Mouse (Mus musculus) CH12.LX (cell line): ENCODE results near the gene Hamp. TPM values are rescaled to one million over a fixed set of nuclear protein-coding genes. Genes with fewer than 3 reads are reported as not detected.
A peak's percentile ranks its signal among the peaks of the same experiment; 100 is the strongest.

Experiments used
- DNase-seq: peaks from one replicate; pipeline ENCODE4 v3.0.0-alpha.2; 2013; ENCODE audit errors: extremely low read depth
- H3K27ac ChIP-seq: 2 replicates; pipeline ENCODE4 v1.5.1; 2012; ENCODE audit warnings: low read depth, mild to moderate bottlenecking, control low read depth, moderate library complexity; ENCODE audit not compliant: insufficient read depth
- H3K27me3 ChIP-seq: replicated peaks from 2 replicates; pipeline ENCODE3; 2012; ENCODE audit warnings: inconsistent platforms
- H3K36me3 ChIP-seq, 2 experiments: replicated peaks in 1 of 2; 2 replicates each; pipeline versions ENCODE3 to v1.6.1; 2012; ENCODE audit warnings: inconsistent platforms in 1 of 2, low read length in 1 of 2, mild to moderate bottlenecking in 1 of 2, mixed read lengths in 1 of 2, moderate library complexity in 1 of 2; ENCODE audit not compliant: control insufficient read depth in 1 of 2, insufficient read depth in 1 of 2
- H3K4me1 ChIP-seq, 2 experiments: 2 replicates each; pipeline ENCODE4 v1.6.1; 2012; ENCODE audit warnings: inconsistent platforms in 1 of 2, moderate library complexity in 1 of 2; ENCODE audit not compliant: insufficient read depth in 2 of 2, control insufficient read depth in 1 of 2
- H3K4me2 ChIP-seq: 2 replicates; pipeline ENCODE4 v1.6.1; 2012; ENCODE audit warnings: low read depth, mild to moderate bottlenecking, control low read depth; ENCODE audit not compliant: poor library complexity, insufficient read depth, severe bottlenecking
- H3K4me3 ChIP-seq, 3 experiments: fragments of 150-350 bp in 1 of 3; sonication (generic) in 1 of 3; replicated peaks in 1 of 3; 2 replicates each; pipeline versions ENCODE3 to v1.5.1; 2011 to 2012; ENCODE audit warnings: low read depth in 2 of 3, low read length in 2 of 3, mild to moderate bottlenecking in 2 of 3, moderate library complexity in 2 of 3, control low read depth in 1 of 3, improper control_type of control experiment in 1 of 3, inconsistent platforms in 1 of 3, mixed read lengths in 1 of 3; ENCODE audit not compliant: poor library complexity in 1 of 3
- H3K79me2 ChIP-seq: replicated peaks from 2 replicates; pipeline ENCODE4 v1.6.1; 2012; ENCODE audit warnings: mild to moderate bottlenecking, moderate library complexity; ENCODE audit not compliant: control insufficient read depth, poor library complexity, insufficient read depth, severe bottlenecking; ENCODE audit errors: extremely low read depth
- H3K9ac ChIP-seq: 2 replicates; pipeline ENCODE4 v1.6.1; 2012; ENCODE audit warnings: low read depth, mild to moderate bottlenecking, control low read depth, moderate library complexity; ENCODE audit not compliant: insufficient read depth
- H3K9me3 ChIP-seq: replicated peaks from 2 replicates; pipeline ENCODE3; 2012; ENCODE audit warnings: low read length, inconsistent platforms, mixed read lengths
- CHD2 ChIP-seq: IDR thresholded peaks from 2 replicates; pipeline ENCODE4 v1.6.1; 2011; ENCODE audit warnings: low read length, improper control_type of control experiment
- CTCF ChIP-seq, 2 experiments: IDR thresholded peaks in 1 of 2; conservative IDR thresholded peaks in 1 of 2; 2 replicates each; pipeline ENCODE4 v1.5.1; 2011 to 2012; ENCODE audit warnings: low read depth in 2 of 2, low read length in 2 of 2, improper control_type of control experiment in 1 of 2, inconsistent platforms in 1 of 2, mild to moderate bottlenecking in 1 of 2, moderate library complexity in 1 of 2
- E2F4 ChIP-seq: IDR thresholded peaks from 2 replicates; pipeline ENCODE4 v1.6.1; 2011; ENCODE audit warnings: low read depth, low read length, improper control_type of control experiment; ENCODE audit not compliant: insufficient replicate concordance
- ELF1 ChIP-seq: IDR thresholded peaks from 2 replicates; pipeline ENCODE4 v1.6.1; 2014; ENCODE audit warnings: low read depth, mild to moderate bottlenecking, inconsistent platforms, low read length, improper control_type of control experiment
- EP300 ChIP-seq: IDR thresholded peaks from 2 replicates; pipeline ENCODE4 v1.6.1; 2011; ENCODE audit warnings: low read length, improper control_type of control experiment
- GABPA ChIP-seq: IDR thresholded peaks from 2 replicates; pipeline ENCODE4 v1.6.1; 2012; ENCODE audit warnings: low read depth, low read length, improper control_type of control experiment, inconsistent platforms; ENCODE audit not compliant: insufficient replicate concordance
- HCFC1 ChIP-seq: IDR thresholded peaks from 2 replicates; pipeline ENCODE4 v1.6.1; 2012; ENCODE audit warnings: low read depth, mild to moderate bottlenecking, inconsistent platforms, low read length, improper control_type of control experiment
- JUN ChIP-seq: IDR thresholded peaks from 2 replicates; pipeline ENCODE4 v1.6.1; 2011; ENCODE audit warnings: low read depth, mild to moderate bottlenecking, low read length, improper control_type of control experiment, moderate library complexity; ENCODE audit not compliant: insufficient read depth
- JUND ChIP-seq: conservative IDR thresholded peaks from 2 replicates; pipeline ENCODE4 v1.6.1; 2011; ENCODE audit warnings: low read depth, low read length, improper control_type of control experiment
- KAT2A ChIP-seq: IDR thresholded peaks from 2 replicates; pipeline ENCODE4 v1.6.1; 2012; ENCODE audit warnings: low read length, improper control_type of control experiment, inconsistent platforms; ENCODE audit not compliant: insufficient replicate concordance
- MAFK ChIP-seq: IDR thresholded peaks from 2 replicates; pipeline ENCODE4 v1.6.1; 2011; ENCODE audit warnings: low read length, improper control_type of control experiment; ENCODE audit not compliant: insufficient replicate concordance
- MAX ChIP-seq: IDR thresholded peaks from 2 replicates; pipeline ENCODE4 v1.6.1; 2011; ENCODE audit warnings: low read length, improper control_type of control experiment
- NELFE ChIP-seq: IDR thresholded peaks from 2 replicates; pipeline ENCODE4 v1.6.1; 2011; ENCODE audit warnings: low read depth, low read length, improper control_type of control experiment
- NRF1 ChIP-seq: IDR thresholded peaks from 2 replicates; pipeline ENCODE4 v1.6.1; 2014; ENCODE audit warnings: low read depth, mild to moderate bottlenecking, inconsistent platforms, low read length, improper control_type of control experiment, moderate library complexity
- POLR2A ChIP-seq: IDR thresholded peaks from 2 replicates; pipeline ENCODE4 v1.6.1; 2011; ENCODE audit warnings: low read depth, mild to moderate bottlenecking, improper control_type of control experiment, low read length
- POLR2AphosphoS2 ChIP-seq: IDR thresholded peaks from 2 replicates; pipeline ENCODE4 v1.6.1; 2011; ENCODE audit warnings: low read depth, low read length, improper control_type of control experiment
- TBP ChIP-seq: conservative IDR thresholded peaks from 2 replicates; pipeline ENCODE4 v1.6.1; 2011; ENCODE audit warnings: low read depth, low read length, improper control_type of control experiment
- TCF12 ChIP-seq: IDR thresholded peaks from 2 replicates; pipeline ENCODE4 v1.6.1; 2014; ENCODE audit warnings: low read depth, mild to moderate bottlenecking, inconsistent platforms, low read length, improper control_type of control experiment
- UBTF ChIP-seq: IDR thresholded peaks from 2 replicates; pipeline ENCODE4 v1.6.1; 2012; ENCODE audit warnings: low read depth, mild to moderate bottlenecking, inconsistent platforms, low read length, improper control_type of control experiment, moderate library complexity
- USF2 ChIP-seq: conservative IDR thresholded peaks from 2 replicates; pipeline ENCODE4 v1.6.1; 2011; ENCODE audit warnings: low read depth, low read length, improper control_type of control experiment
- ZC3H11A ChIP-seq: IDR thresholded peaks from 2 replicates; pipeline ENCODE4 v1.6.1; 2012; ENCODE audit warnings: low read depth, mild to moderate bottlenecking, inconsistent platforms, low read length, improper control_type of control experiment
- ZMIZ1 ChIP-seq: IDR thresholded peaks from 2 replicates; pipeline ENCODE4 v1.6.1; 2012; ENCODE audit warnings: low read depth, mild to moderate bottlenecking, inconsistent platforms, low read length, improper control_type of control experiment
- ZNF384 ChIP-seq: IDR thresholded peaks from 2 replicates; pipeline ENCODE4 v1.6.1; 2012; ENCODE audit warnings: low read depth, low read length, improper control_type of control experiment, inconsistent platforms
- dilution Hi-C: fragments of 300-500 bp; cut with MboI; formaldehyde crosslinking; loops from 2 replicates; pipeline ENCODE4 v1.14.3; 2020; ENCODE audit warnings: low sequenced_read_pairs; ENCODE audit not compliant: extremely low pct_unique_long_range_greater_than_20kb, extremely low pct_ligation_motif_present
- in situ Hi-C: fragments of 300-500 bp; cut with MboI; formaldehyde crosslinking; loops from 3 replicates; pipeline ENCODE4 v1.14.3; 2019; ENCODE audit warnings: low sequenced_read_pairs, low pct_ligation_motif_present, low pct_unique_long_range_greater_than_20kb, mixed read lengths
- polyA plus RNA-seq: library from polyadenylated mRNA; unstranded; fragments of >175 nt; gene quantifications from 2 replicates; pipeline ENCODE4 v1.2.1, GENCODE M21; 2012; ENCODE audit warnings: low read depth; ENCODE audit not compliant: insufficient read length
- total RNA-seq, 2 experiments: library from RNA; depleted of rRNA; stranded (reverse); fragments of 300-350 nt in 1 of 2; fragments of >200 nt in 1 of 2; gene quantifications; 2 replicates each; pipeline ENCODE4 v1.2.3; 2012 to 2014

The Hamp gene
- total and polyA plus RNA-seq, 3 experiments = not detected

DNA sequence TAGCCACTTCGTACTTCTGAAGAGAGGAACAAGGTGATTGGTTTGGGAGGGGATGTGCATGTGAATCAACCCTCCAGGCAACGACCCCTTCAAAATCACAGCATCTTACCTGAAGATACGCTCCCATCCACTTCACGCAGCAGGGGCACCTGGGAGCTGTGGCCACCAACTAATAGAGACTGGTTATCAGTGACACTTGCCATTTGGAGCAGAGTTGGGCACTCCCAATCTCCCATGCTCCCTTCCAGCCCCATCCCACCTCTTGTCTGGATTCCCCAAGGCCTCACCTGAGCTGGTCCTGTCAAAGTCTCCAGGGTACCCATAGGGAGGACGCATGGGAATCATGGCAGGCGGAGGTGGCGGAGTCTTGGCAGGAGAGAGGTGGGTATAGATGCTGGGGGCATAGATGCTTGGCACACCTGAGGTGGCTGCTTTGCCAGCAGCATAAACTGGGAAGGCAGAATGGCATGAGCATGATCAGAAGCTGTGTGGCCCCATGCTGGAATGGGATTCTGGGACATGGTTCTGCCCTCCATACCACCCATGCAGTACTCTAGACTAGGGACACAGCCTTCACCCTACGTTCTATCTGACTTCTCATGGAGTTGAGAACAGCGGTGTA is 15.1 kb upstream of the Hamp start:
- DNase-seq = no peak
- Histone ChIP-seq H3K27ac (no peak overlapping the region), H3K27me3 (no peaks in the 10 kb centered on the region), H3K4me2 (no peak overlapping the region), H3K9me3 (no peaks in the 10 kb centered on the region), H3K4me1 (peaks cover 17 to 30% of the 10 kb centered on the region in 2 experiments), H3K9ac (no peak overlapping the region), H3K4me3 (no peak overlapping the region)
- dilution Hi-C loops = no loop called here
- TF ChIP-seq EP300 = no peak
- TF ChIP-seq, all 38 proteins: peak for 0
- H3K36me3 ChIP-seq = peaks cover 9 to 27% of the 10 kb centered on the region in 2 experiments
- no peaks in the 10 kb centered on the region; the same call in 1 of the 2 replicates for H3K79me2 ChIP-seq
- in situ Hi-C loops = no loop called here

GRCm38 (mm10) chr7:30958109-30958865 is 14.5 kb upstream of the Hamp start:
- DNase-seq = no peak
- in situ Hi-C loops (no loop called here), dilution Hi-C loops (no loop called here)
- Histone ChIP-seq H3K27me3 (no peaks in the 10 kb centered on the region), H3K4me1 (peaks cover 21 to 36% of the 10 kb centered on the region in 2 experiments), H3K4me3 (peak overlapping the region; percentile 67 to 91 (median 88)), H3K9ac (peak overlapping the region; percentile 100), H3K9me3 (no peaks in the 10 kb centered on the region), H3K4me2 (peak overlapping the region; percentile 70), H3K79me2 (no peaks in the 10 kb centered on the region; the same call in 1 of the 2 replicates), H3K27ac (no peak overlapping the region), H3K36me3 (peaks cover 16 to 34% of the 10 kb centered on the region in 2 experiments)
- TF ChIP-seq USF2 (no peak), GABPA (no peak), CTCF (conservative IDR thresholded peaks at IDR 0.05 in 1 of 2, IDR thresholded peaks at IDR 0.05 in 1 of 2; ENCODE audit: low read depth in 2 of 2, low read length in 2 of 2) (no peak), ZC3H11A (no peak), NELFE (no peak), ZNF384 (no peak), KAT2A (no peak), NRF1 (no peak), JUN (no peak), CHD2 (no peak)

DNA sequence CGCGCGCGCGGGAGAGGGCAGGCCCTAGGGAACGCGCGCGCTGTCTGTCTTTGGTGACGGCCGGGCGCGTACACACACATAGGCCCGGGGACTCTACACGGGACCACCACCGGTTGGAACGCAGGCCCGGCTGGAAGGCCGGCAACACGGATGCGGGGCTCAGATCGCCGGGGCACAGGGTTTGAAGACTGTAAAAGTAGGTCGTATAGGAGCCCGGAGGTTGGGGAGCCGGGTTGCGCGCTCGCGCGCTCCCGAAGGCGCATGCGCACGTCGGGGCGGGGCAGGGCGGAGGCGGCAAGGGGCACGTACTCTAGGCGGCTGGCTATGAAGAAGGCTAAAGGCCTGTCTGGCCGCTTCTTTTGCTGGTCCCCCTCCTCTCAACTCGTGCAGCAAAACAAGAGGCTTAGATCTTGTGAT is 13.5 kb upstream of the Hamp start:
- H3K9ac ChIP-seq = peak overlapping the region; percentile 100
- peak; percentile 79 for DNase-seq
- dilution Hi-C loops (no loop called here), in situ Hi-C loops (no loop called here)
- H3K36me3 ChIP-seq = peaks cover 24 to 43% of the 10 kb centered on the region in 2 experiments
- H3K4me1 ChIP-seq = peaks cover 21 to 45% of the 10 kb centered on the region in 2 experiments
- H3K79me2 ChIP-seq = no peaks in the 10 kb centered on the region; the same call in 1 of the 2 replicates
- H3K9me3 ChIP-seq = no peaks in the 10 kb centered on the region
- H3K4me3 ChIP-seq = peak overlapping the region; percentile 67 to 91 (median 88)
- TF ChIP-seq E2F4 (peak; percentile 36; the same call in 1 of the 2 replicates), MAX (peak; percentile 50; the same call in 1 of the 2 replicates), ZMIZ1 (peak; percentile 21; the same call in 1 of the 2 replicates), UBTF (peak; percentile 66; the same call in 1 of the 2 replicates), NRF1 (peak; percentile 89), ELF1 (no peak; the same call in 1 of the 2 replicates), NELFE (peak; percentile 74), TBP (peak; percentile 55; the same call in 1 of the 2 replicates), JUND (no peak), POLR2AphosphoS2 (peak; percentile 51; the same call in 1 of the 2 replicates), HCFC1 (peak; percentile 57), TCF12 (peak; percentile 68; the same call in 1 of the 2 replicates), POLR2A (peak; percentile 79), KAT2A (0 out of 2 replicates have a peak, but pooled peaks have one; percentile 47), MAFK (no peak), CHD2 (no peak)
- peak overlapping the region; percentile 69 for H3K27ac ChIP-seq
- H3K4me2 ChIP-seq = peak overlapping the region; percentile 70; the same call in 1 of the 2 replicates
- H3K27me3 ChIP-seq = no peaks in the 10 kb centered on the region
